Mouse (Mus musculus): ENCODE measurements around the gene Ano10. TPM values are rescaled to one million over a fixed set of nuclear protein-coding genes. Genes with fewer than 3 reads are reported as not detected.

Gene Ano10
- total and polyA plus RNA-seq, 2 experiments, result 12.2 to 13.5 TPM

- no peaks in the 10 kb centered on the region for H3K4me1 ChIP-seq (ENCODE audit: control insufficient read depth, insufficient read depth, low read length)
- DNase-seq (ENCODE audit: extremely low read depth, low read depth, low spot score), result no peak
- no peak overlapping the region for H3K9ac ChIP-seq (ENCODE audit: low read depth, low read length)
- no peaks in the 10 kb centered on the region for H3K36me3 ChIP-seq (ENCODE audit: control insufficient read depth, insufficient read depth, low read length)
- no peak overlapping the region for H3K4me3 ChIP-seq (ENCODE audit: insufficient read depth, low read depth, low read length)
- TF ChIP-seq CTCF (IDR thresholded peaks at IDR 0.05; ENCODE audit: low read depth, low read length) (no peak), POLR2A (IDR thresholded peaks at IDR 0.05; ENCODE audit: extremely low read depth, insufficient read depth, low read length) (no peak)
- no peaks in the 10 kb centered on the region for H3K79me2 ChIP-seq (ENCODE audit: control insufficient read depth, insufficient read depth, low read length)
- no peaks in the 10 kb centered on the region for H3K27me3 ChIP-seq (ENCODE audit: control insufficient read depth, insufficient read depth, low read length)
- WGBS, result 86% methylated on average over 7 of the region's 7 CpGs
- no peak overlapping the region for H3K27ac ChIP-seq (replicated peaks; ENCODE audit: insufficient read depth, low read depth, low read length)
Observed at GRCm38 (mm10) chr9:122233972-122234345, 60.3 kb downstream of the Ano10 start.

DNA sequence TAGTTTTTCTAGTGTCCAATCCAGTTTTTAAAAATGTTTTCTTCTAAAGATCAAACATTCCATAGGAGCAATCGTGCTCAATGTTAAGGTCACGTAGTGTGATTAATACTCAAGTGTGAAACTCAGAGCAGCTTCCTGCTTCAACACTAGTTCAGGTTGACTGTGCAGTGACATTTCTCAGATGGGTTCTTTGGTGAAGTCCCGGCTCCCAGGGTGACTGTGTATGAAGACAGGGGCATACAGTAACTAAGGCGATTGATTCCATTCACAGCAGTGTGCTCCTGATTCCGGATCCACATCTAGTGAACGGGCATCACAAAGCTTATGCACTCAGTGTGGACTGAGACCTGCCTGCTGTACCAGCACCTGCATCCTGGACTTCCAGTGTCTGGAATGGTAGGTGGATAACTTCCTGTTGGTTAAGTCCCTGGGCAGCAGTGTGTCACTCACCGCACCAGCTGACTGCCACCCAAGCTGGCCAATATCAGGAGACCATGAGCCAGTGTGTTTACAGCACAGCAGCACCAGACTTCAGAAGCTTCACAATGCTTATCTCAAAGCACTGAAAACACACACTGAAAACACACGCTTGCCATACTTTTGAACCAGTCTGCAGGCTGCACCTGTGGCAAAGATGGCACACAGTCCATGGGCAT is 60.8 kb downstream of the Ano10 start:
- whole genome bisulfite sequencing, result 95% methylated on average over 8 of the region's 8 CpGs
- Histone ChIP-seq H3K4me3 (ENCODE audit: insufficient read depth, low read depth, low read length) (no peak overlapping the region), H3K36me3 (ENCODE audit: control insufficient read depth, insufficient read depth, low read length) (no peaks in the 10 kb centered on the region), H3K4me1 (ENCODE audit: control insufficient read depth, insufficient read depth, low read length) (no peaks in the 10 kb centered on the region), H3K27ac (replicated peaks; ENCODE audit: insufficient read depth, low read depth, low read length) (no peak overlapping the region), H3K9ac (ENCODE audit: low read depth, low read length) (no peak overlapping the region), H3K79me2 (ENCODE audit: control insufficient read depth, insufficient read depth, low read length) (no peaks in the 10 kb centered on the region), H3K27me3 (ENCODE audit: control insufficient read depth, insufficient read depth, low read length) (no peaks in the 10 kb centered on the region)
- TF ChIP-seq CTCF (IDR thresholded peaks at IDR 0.05; ENCODE audit: low read depth, low read length), result no peak
- no peak for DNase-seq (ENCODE audit: extremely low read depth, low read depth, low spot score)

DNA sequence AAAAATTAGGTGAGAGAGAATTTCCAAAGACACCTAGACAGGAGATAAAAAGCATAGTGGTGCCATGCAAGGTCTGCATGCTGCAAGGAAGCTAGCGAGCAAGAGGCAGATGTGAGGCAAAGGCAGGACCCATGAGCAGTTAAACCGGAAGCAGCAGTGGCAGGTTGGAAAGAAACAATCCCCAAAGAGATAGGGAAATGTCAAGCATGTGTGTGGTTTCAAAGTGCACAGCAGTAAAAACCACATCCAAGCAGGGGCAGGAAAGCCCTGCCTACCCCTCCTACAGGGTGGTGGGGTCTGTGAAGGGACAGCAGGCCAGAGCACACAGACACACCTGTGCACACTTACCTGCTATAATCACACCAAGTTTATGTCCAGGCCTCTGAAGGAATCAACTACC is 61.3 kb downstream of the Ano10 start:
- TF ChIP-seq CTCF (IDR thresholded peaks at IDR 0.05; ENCODE audit: low read depth, low read length), result no peak
- no peak for TF ChIP-seq POLR2A (IDR thresholded peaks at IDR 0.05; ENCODE audit: extremely low read depth, insufficient read depth, low read length)
- no peak overlapping the region for H3K9ac ChIP-seq (ENCODE audit: low read depth, low read length)
- WGBS, result 87% methylated on average over 2 of the region's 2 CpGs
- no peaks in the 10 kb centered on the region for H3K79me2 ChIP-seq (ENCODE audit: control insufficient read depth, insufficient read depth, low read length)
- no peaks in the 10 kb centered on the region for H3K4me1 ChIP-seq (ENCODE audit: control insufficient read depth, insufficient read depth, low read length)
- no peak overlapping the region for H3K27ac ChIP-seq (replicated peaks; ENCODE audit: insufficient read depth, low read depth, low read length)
- no peak for DNase-seq (ENCODE audit: extremely low read depth, low read depth, low spot score)
- H3K4me3 ChIP-seq (ENCODE audit: insufficient read depth, low read depth, low read length), result no peak overlapping the region
- H3K36me3 ChIP-seq (ENCODE audit: control insufficient read depth, insufficient read depth, low read length), result no peaks in the 10 kb centered on the region
- H3K27me3 ChIP-seq (ENCODE audit: control insufficient read depth, insufficient read depth, low read length), result no peaks in the 10 kb centered on the region

DNA sequence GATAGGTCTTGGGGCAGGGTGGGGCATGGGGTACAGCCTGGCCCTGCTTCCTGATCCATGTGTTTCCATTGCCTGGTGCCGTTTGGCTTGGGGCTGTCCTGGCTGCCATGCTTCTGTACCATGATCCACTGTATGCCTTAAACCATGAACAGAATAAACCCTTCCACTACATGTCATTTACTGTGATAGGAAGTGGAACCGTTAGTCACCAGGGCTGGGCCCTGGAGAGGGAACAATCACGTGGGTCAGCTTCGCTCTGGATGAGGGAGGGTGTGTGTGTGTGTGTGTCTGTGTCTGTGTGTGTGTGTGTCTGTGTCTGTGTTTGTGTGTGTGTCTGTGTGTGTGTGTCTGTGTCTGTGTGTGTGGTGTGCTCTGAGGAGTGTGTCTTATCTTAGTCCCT is 63.5 kb downstream of the Ano10 start:
- H3K4me1 ChIP-seq (ENCODE audit: control insufficient read depth, insufficient read depth, low read length), result no peaks in the 10 kb centered on the region
- H3K4me3 ChIP-seq (ENCODE audit: insufficient read depth, low read depth, low read length), result no peak overlapping the region
- TF ChIP-seq POLR2A (IDR thresholded peaks at IDR 0.05; ENCODE audit: extremely low read depth, insufficient read depth, low read length) (no peak), CTCF (IDR thresholded peaks at IDR 0.05; ENCODE audit: low read depth, low read length) (no peak)
- 79% methylated on average over 4 of the region's 4 CpGs for WGBS
- H3K79me2 ChIP-seq (ENCODE audit: control insufficient read depth, insufficient read depth, low read length), result no peaks in the 10 kb centered on the region
- no peaks in the 10 kb centered on the region for H3K27me3 ChIP-seq (ENCODE audit: control insufficient read depth, insufficient read depth, low read length)
- no peaks in the 10 kb centered on the region for H3K36me3 ChIP-seq (ENCODE audit: control insufficient read depth, insufficient read depth, low read length)
- no peak for DNase-seq (ENCODE audit: extremely low read depth, low read depth, low spot score)
- no peak overlapping the region for H3K9ac ChIP-seq (ENCODE audit: low read depth, low read length)
- H3K27ac ChIP-seq (replicated peaks; ENCODE audit: insufficient read depth, low read depth, low read length), result no peak overlapping the region

DNA sequence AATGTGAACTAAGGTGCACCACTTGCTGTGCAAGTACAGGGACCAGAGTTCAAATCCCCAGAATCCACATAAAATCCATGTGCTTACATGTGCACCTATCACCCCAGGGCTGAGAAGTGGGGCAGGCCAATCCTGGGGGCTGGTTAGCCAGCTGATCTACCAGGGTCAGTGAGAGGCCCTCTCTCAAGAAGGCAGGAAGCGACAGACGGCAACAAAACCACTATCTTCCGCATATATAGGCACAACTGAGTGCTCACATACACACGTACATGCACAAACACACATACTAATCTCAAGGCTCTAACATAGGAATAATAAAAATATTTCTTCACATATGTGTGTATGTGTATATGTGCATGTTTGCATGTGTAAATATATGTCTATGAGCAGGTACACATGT is 67.8 kb downstream of the Ano10 start:
- no peak overlapping the region for H3K9ac ChIP-seq (ENCODE audit: low read depth, low read length)
- DNase-seq (ENCODE audit: extremely low read depth, low read depth, low spot score), result no peak
- no peaks in the 10 kb centered on the region for H3K36me3 ChIP-seq (ENCODE audit: control insufficient read depth, insufficient read depth, low read length)
- no peaks in the 10 kb centered on the region for H3K4me1 ChIP-seq (ENCODE audit: control insufficient read depth, insufficient read depth, low read length)
- TF ChIP-seq CTCF (IDR thresholded peaks at IDR 0.05; ENCODE audit: low read depth, low read length) (no peak), POLR2A (IDR thresholded peaks at IDR 0.05; ENCODE audit: extremely low read depth, insufficient read depth, low read length) (no peak)
- no peak overlapping the region for H3K4me3 ChIP-seq (ENCODE audit: insufficient read depth, low read depth, low read length)
- no peaks in the 10 kb centered on the region for H3K79me2 ChIP-seq (ENCODE audit: control insufficient read depth, insufficient read depth, low read length)
- 96% methylated on average over 4 of the region's 4 CpGs for WGBS
- H3K27me3 ChIP-seq (ENCODE audit: control insufficient read depth, insufficient read depth, low read length), result no peaks in the 10 kb centered on the region
- no peak overlapping the region for H3K27ac ChIP-seq (replicated peaks; ENCODE audit: insufficient read depth, low read depth, low read length)

GRCm38 (mm10) chr9:122225309-122225708 is 68.9 kb downstream of the Ano10 start:
- Histone ChIP-seq H3K36me3 (ENCODE audit: control insufficient read depth, insufficient read depth, low read length) (no peaks in the 10 kb centered on the region), H3K9ac (ENCODE audit: low read depth, low read length) (no peak overlapping the region), H3K27ac (replicated peaks; ENCODE audit: insufficient read depth, low read depth, low read length) (no peak overlapping the region), H3K79me2 (ENCODE audit: control insufficient read depth, insufficient read depth, low read length) (no peaks in the 10 kb centered on the region), H3K4me1 (ENCODE audit: control insufficient read depth, insufficient read depth, low read length) (no peaks in the 10 kb centered on the region), H3K4me3 (ENCODE audit: insufficient read depth, low read depth, low read length) (no peak overlapping the region), H3K27me3 (ENCODE audit: control insufficient read depth, insufficient read depth, low read length) (no peaks in the 10 kb centered on the region)
- DNase-seq (ENCODE audit: extremely low read depth, low read depth, low spot score), result peak; percentile 32
- TF ChIP-seq CTCF (IDR thresholded peaks at IDR 0.05; ENCODE audit: low read depth, low read length) (peak; percentile 63), POLR2A (IDR thresholded peaks at IDR 0.05; ENCODE audit: extremely low read depth, insufficient read depth, low read length) (no peak)
- 66% methylated on average over 7 of the region's 7 CpGs for WGBS
